Mouse (Mus musculus) MEL (cell line): ENCODE measurements at regions not wholly inside any gene's neighbourhood (a gene's known extent, or its start where the extent isn't known, plus 50 kb on each side); places are given as distances from the start of the nearest gene placed in this dataset.

ENCODE experiments used
- DNase-seq: peaks from one replicate; pipeline ENCODE4 v3.0.0; 2011; ENCODE audit warnings: low read depth, low spot score
- H3K27ac ChIP-seq: 2 replicates; pipeline ENCODE4 v1.5.1; 2012; ENCODE audit warnings: low read depth, mild to moderate bottlenecking, control low read depth, low read length, moderate library complexity; ENCODE audit not compliant: control insufficient read depth
- H3K27me3 ChIP-seq, 2 experiments: fragments of 150-350 bp in 1 of 2; sonication (generic) in 1 of 2; 2 replicates each; pipeline ENCODE4 v1.6.1; 2012; ENCODE audit warnings: low read length in 2 of 2, mild to moderate bottlenecking in 2 of 2, improper control_type of control experiment in 1 of 2, moderate library complexity in 1 of 2; ENCODE audit not compliant: insufficient read depth in 2 of 2, control insufficient read depth in 1 of 2
- H3K36me3 ChIP-seq, 2 experiments: 2 replicates each; pipeline ENCODE4 v1.6.1; 2012 to 2014; ENCODE audit warnings: low read length in 2 of 2, improper control_type of control experiment in 1 of 2, inconsistent platforms in 1 of 2, mild to moderate bottlenecking in 1 of 2; ENCODE audit not compliant: insufficient read depth in 2 of 2, control insufficient read depth in 1 of 2
- H3K4me1 ChIP-seq, 2 experiments: fragments of 150-350 bp in 1 of 2; sonication (generic) in 1 of 2; 2 replicates each; pipeline ENCODE4 v1.6.1; 2012; ENCODE audit warnings: low read length in 2 of 2, improper control_type of control experiment in 1 of 2, mild to moderate bottlenecking in 1 of 2; ENCODE audit not compliant: insufficient read depth in 2 of 2, control insufficient read depth in 1 of 2
- H3K4me3 ChIP-seq, 2 experiments: fragments of 150-350 bp in 1 of 2; sonication (generic) in 1 of 2; 2 replicates each; pipeline ENCODE4 v1.5.1; 2012; ENCODE audit warnings: low read depth in 2 of 2, low read length in 2 of 2, mild to moderate bottlenecking in 2 of 2, moderate library complexity in 2 of 2, control low read depth in 1 of 2, improper control_type of control experiment in 1 of 2; ENCODE audit not compliant: control insufficient read depth in 1 of 2, insufficient read depth in 1 of 2
- H3K79me2 ChIP-seq: 2 replicates; pipeline ENCODE4 v1.6.1; 2012; ENCODE audit warnings: mild to moderate bottlenecking, low read length, moderate library complexity; ENCODE audit not compliant: control insufficient read depth, poor library complexity, insufficient read depth
- H3K9ac ChIP-seq: 2 replicates; pipeline ENCODE4 v1.6.1; 2012; ENCODE audit warnings: low read depth, mild to moderate bottlenecking, control low read depth, low read length, moderate library complexity; ENCODE audit not compliant: control insufficient read depth, poor library complexity, severe bottlenecking
- H3K9me3 ChIP-seq: fragments of 150-350 bp; sonication (generic); replicated peaks from 2 replicates; pipeline ENCODE4 v1.6.1; 2012; ENCODE audit warnings: mild to moderate bottlenecking, low read length, improper control_type of control experiment, moderate library complexity; ENCODE audit not compliant: insufficient read depth
- BHLHE40 ChIP-seq: IDR thresholded peaks from 2 replicates; pipeline ENCODE4 v1.6.1; 2012; ENCODE audit warnings: low read depth, mild to moderate bottlenecking, inconsistent platforms, low read length, improper control_type of control experiment, borderline replicate concordance
- CHD1 ChIP-seq: IDR thresholded peaks from 2 replicates; pipeline ENCODE4 v1.6.1; 2012; ENCODE audit warnings: low read depth, mild to moderate bottlenecking, inconsistent platforms, low read length, improper control_type of control experiment
- CHD2 ChIP-seq: IDR thresholded peaks from 2 replicates; pipeline ENCODE4 v1.6.1; 2011; ENCODE audit warnings: low read length, improper control_type of control experiment
- E2F4 ChIP-seq: IDR thresholded peaks from 2 replicates; pipeline ENCODE4 v1.6.1; 2011; ENCODE audit warnings: low read depth, low read length, improper control_type of control experiment, borderline replicate concordance
- ELF1 ChIP-seq: IDR thresholded peaks from 2 replicates; pipeline ENCODE4 v1.6.1; 2014; ENCODE audit warnings: low read depth, mild to moderate bottlenecking, inconsistent platforms, low read length, improper control_type of control experiment, moderate library complexity
- ETS1 ChIP-seq: IDR thresholded peaks from 2 replicates; pipeline ENCODE4 v1.6.1; 2012; ENCODE audit warnings: low read depth, mild to moderate bottlenecking, inconsistent platforms, low read length, improper control_type of control experiment, moderate library complexity
- GABPA ChIP-seq: IDR thresholded peaks from 2 replicates; pipeline ENCODE4 v1.6.1; 2012; ENCODE audit warnings: low read depth, mild to moderate bottlenecking, inconsistent platforms, low read length, improper control_type of control experiment, moderate library complexity
- GATA1 ChIP-seq: IDR thresholded peaks from 2 replicates; pipeline ENCODE4 v1.6.1; 2011; ENCODE audit warnings: low read depth, low read length, improper control_type of control experiment
- HCFC1 ChIP-seq: IDR thresholded peaks from 2 replicates; pipeline ENCODE4 v1.6.1; 2012; ENCODE audit warnings: low read depth, mild to moderate bottlenecking, inconsistent platforms, low read length, improper control_type of control experiment, moderate library complexity
- JUND ChIP-seq: IDR thresholded peaks from 2 replicates; pipeline ENCODE4 v1.6.1; 2011; ENCODE audit warnings: low read depth, mild to moderate bottlenecking, improper control_type of control experiment, low read length
- KAT2A ChIP-seq: conservative IDR thresholded peaks from 2 replicates; pipeline ENCODE4 v1.6.1; 2012; ENCODE audit warnings: low read depth, low read length, improper control_type of control experiment, inconsistent platforms
- MEF2A ChIP-seq: IDR thresholded peaks from 2 replicates; pipeline ENCODE4 v1.6.1; 2014; ENCODE audit warnings: low read depth, mild to moderate bottlenecking, inconsistent platforms, low read length, improper control_type of control experiment; ENCODE audit not compliant: poor library complexity, insufficient replicate concordance, severe bottlenecking; ENCODE audit errors: extremely low read depth
- MXI1 ChIP-seq: IDR thresholded peaks from 2 replicates; pipeline ENCODE4 v1.6.1; 2011; ENCODE audit warnings: mild to moderate bottlenecking, low read depth, low read length, improper control_type of control experiment
- NELFE ChIP-seq: IDR thresholded peaks from 2 replicates; pipeline ENCODE4 v1.6.1; 2011; ENCODE audit warnings: low read depth, low read length, improper control_type of control experiment
- NRF1 ChIP-seq: IDR thresholded peaks from 2 replicates; pipeline ENCODE4 v1.6.1; 2014; ENCODE audit warnings: low read depth, mild to moderate bottlenecking, inconsistent platforms, low read length, improper control_type of control experiment, moderate library complexity; ENCODE audit not compliant: poor library complexity, insufficient read depth, severe bottlenecking
- POLR2AphosphoS2 ChIP-seq: IDR thresholded peaks from 2 replicates; pipeline ENCODE4 v1.6.1; 2011; ENCODE audit warnings: low read length, improper control_type of control experiment
- POLR2AphosphoS5 ChIP-seq: IDR thresholded peaks from 2 replicates; pipeline ENCODE4 v1.6.1; 2012; ENCODE audit warnings: low read depth, borderline replicate concordance, mild to moderate bottlenecking, inconsistent platforms, low read length, moderate library complexity, mixed read lengths
- RCOR1 ChIP-seq: IDR thresholded peaks from 2 replicates; pipeline ENCODE4 v1.6.1; 2012; ENCODE audit warnings: low read depth, mild to moderate bottlenecking, inconsistent platforms, low read length, improper control_type of control experiment
- SMC3 ChIP-seq: IDR thresholded peaks from 2 replicates; pipeline ENCODE4 v1.6.1; 2011; ENCODE audit warnings: low read depth, low read length, improper control_type of control experiment
- TAL1 ChIP-seq: IDR thresholded peaks from 2 replicates; pipeline ENCODE4 v1.6.1; 2012; ENCODE audit warnings: mild to moderate bottlenecking, inconsistent platforms, low read length, moderate library complexity, mixed read lengths
- TBP ChIP-seq: IDR thresholded peaks from 2 replicates; pipeline ENCODE4 v1.8.0; 2011; ENCODE audit warnings: low read depth, low read length, improper control_type of control experiment
- UBTF ChIP-seq: IDR thresholded peaks from 2 replicates; pipeline ENCODE4 v1.6.1; 2012; ENCODE audit warnings: low read depth, mild to moderate bottlenecking, inconsistent platforms, low read length, improper control_type of control experiment, moderate library complexity, borderline replicate concordance; ENCODE audit not compliant: insufficient read depth
- USF1 ChIP-seq: IDR thresholded peaks from 2 replicates; pipeline ENCODE4 v1.6.1; 2014; ENCODE audit warnings: low read depth, mild to moderate bottlenecking, inconsistent platforms, low read length, improper control_type of control experiment, moderate library complexity
- ZMIZ1 ChIP-seq: IDR thresholded peaks from 2 replicates; pipeline ENCODE4 v1.6.1; 2012; ENCODE audit warnings: low read depth, mild to moderate bottlenecking, inconsistent platforms, low read length, improper control_type of control experiment, moderate library complexity
- ZNF384 ChIP-seq: IDR thresholded peaks from 2 replicates; pipeline ENCODE4 v1.6.1; 2012; ENCODE audit warnings: low read depth, mild to moderate bottlenecking, inconsistent platforms, low read length, improper control_type of control experiment

DNA sequence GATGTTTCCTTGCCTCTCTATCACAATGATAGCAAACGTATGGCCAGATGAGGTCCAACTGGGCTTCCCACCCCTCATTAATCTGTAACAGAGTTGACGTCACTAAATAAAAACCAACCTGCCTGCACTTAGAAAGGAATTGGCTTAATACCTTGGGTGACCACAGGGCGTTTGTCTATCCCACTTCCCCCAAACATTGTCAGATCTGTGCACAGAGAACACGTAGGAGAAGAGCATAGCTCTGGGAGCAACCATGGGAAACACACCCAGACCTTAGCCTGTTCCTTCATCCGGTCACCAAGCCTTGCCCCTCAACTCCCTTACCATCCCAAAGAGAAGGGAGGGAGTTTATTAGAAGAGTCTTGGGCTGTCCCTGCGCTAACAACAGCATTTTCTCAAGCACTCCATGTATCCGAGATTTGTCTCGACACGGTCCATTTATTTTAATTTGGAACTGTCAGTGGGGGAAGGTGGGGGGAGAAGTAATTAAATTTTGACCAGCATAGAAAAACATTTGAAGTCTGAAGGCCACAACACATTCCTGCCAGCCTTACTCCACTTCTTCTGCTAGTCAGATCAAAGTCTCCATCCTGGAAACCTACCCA, 119.6 kb upstream of the Arglu1 start:
- no peaks in the 10 kb centered on the region for H3K27me3 ChIP-seq
- no peaks in the 10 kb centered on the region for H3K4me1 ChIP-seq
- no peaks in the 10 kb centered on the region for H3K36me3 ChIP-seq
- DNase-seq, result no peak
- H3K9me3 ChIP-seq, result no peaks in the 10 kb centered on the region
- H3K79me2 ChIP-seq, result no peaks in the 10 kb centered on the region
- no peak overlapping the region for H3K27ac ChIP-seq
- H3K9ac ChIP-seq, result no peak overlapping the region
- no peak overlapping the region for H3K4me3 ChIP-seq
- no peak for TF ChIP-seq CHD1
- no peak for TF ChIP-seq GABPA
- TF ChIP-seq USF1, result no peak
- TF ChIP-seq ZNF384, result no peak
- TF ChIP-seq POLR2AphosphoS2, result no peak
- TF ChIP-seq CHD2, result no peak
- TF ChIP-seq ZMIZ1, result no peak
- TF ChIP-seq MXI1, result no peak
- no peak for TF ChIP-seq GATA1
- no peak for TF ChIP-seq POLR2AphosphoS5
- TF ChIP-seq SMC3, result no peak
- no peak for TF ChIP-seq E2F4
- no peak for TF ChIP-seq MEF2A
- no peak for TF ChIP-seq BHLHE40
- no peak for TF ChIP-seq TAL1

DNA sequence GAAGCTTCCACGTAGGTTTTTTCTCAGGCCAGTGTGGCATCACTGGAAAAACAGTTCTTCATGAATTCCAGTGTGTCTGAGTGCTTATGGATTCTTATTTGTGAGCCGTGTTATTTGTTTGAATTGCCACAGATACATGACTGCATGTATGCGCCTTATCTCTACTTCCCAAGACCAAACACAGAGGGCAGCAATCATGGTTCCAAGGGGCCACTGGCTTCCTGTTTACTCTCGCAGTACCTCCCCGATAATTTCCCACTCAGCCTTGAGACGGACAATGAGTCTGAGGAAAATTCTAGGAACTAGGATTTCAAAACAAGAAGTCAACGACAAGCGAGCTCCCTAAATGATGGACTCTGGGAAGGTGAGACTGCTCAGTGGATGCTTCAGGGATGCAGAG, 119.0 kb upstream of the Arglu1 start:
- no peaks in the 10 kb centered on the region for H3K79me2 ChIP-seq
- no peaks in the 10 kb centered on the region for H3K36me3 ChIP-seq
- H3K27ac ChIP-seq, result no peak overlapping the region
- no peak for DNase-seq
- no peak for TF ChIP-seq TBP
- TF ChIP-seq UBTF, result no peak
- no peak for TF ChIP-seq ELF1
- no peak for TF ChIP-seq NELFE
- TF ChIP-seq MEF2A, result no peak
- TF ChIP-seq CHD1, result no peak
- TF ChIP-seq GATA1, result no peak
- no peak for TF ChIP-seq KAT2A
- TF ChIP-seq JUND, result no peak
- TF ChIP-seq BHLHE40, result no peak
- no peak for TF ChIP-seq E2F4
- TF ChIP-seq TAL1, result no peak
- TF ChIP-seq RCOR1, result no peak
- TF ChIP-seq ETS1, result no peak
- no peak for TF ChIP-seq CHD2
- TF ChIP-seq HCFC1, result no peak
- TF ChIP-seq POLR2AphosphoS2, result no peak
- no peak for TF ChIP-seq NRF1
- H3K9me3 ChIP-seq, result no peaks in the 10 kb centered on the region
- no peaks in the 10 kb centered on the region for H3K27me3 ChIP-seq
- H3K4me1 ChIP-seq, result no peaks in the 10 kb centered on the region
- H3K9ac ChIP-seq, result no peak overlapping the region
- H3K4me3 ChIP-seq, result no peak overlapping the region
